Mouse (Mus musculus): ENCODE measurements at regions not wholly inside any gene's neighbourhood (a gene's known extent, or its start where the extent isn't known, plus 50 kb on each side); places are given as distances from the start of the nearest gene placed in this dataset.
A peak's percentile ranks its signal among the peaks of the same experiment; 100 is the strongest.

- no peak for DNase-seq
These were observed 181.7 kb downstream of the Vrk1 start for GRCm38 (mm10) chr12:106191771-106192170.

- no peak for DNase-seq
These were observed 189.3 kb downstream of the Vrk1 start for GRCm38 (mm10) chr12:106199302-106199701.

- no peak for DNase-seq
These were observed 193.5 kb downstream of the Vrk1 start for GRCm38 (mm10) chr12:106203526-106203925.

GRCm38 (mm10) chr12:106210959-106211358 is 200.9 kb downstream of the Vrk1 start:
- DNase-seq: no peak

GRCm38 (mm10) chr12:106211488-106211887 is 201.5 kb downstream of the Vrk1 start:
- no peak for DNase-seq

- DNase-seq: peak; percentile 17
These were observed 202.4 kb downstream of the Vrk1 start for GRCm38 (mm10) chr12:106212397-106212796.

- DNase-seq: no peak
These were observed 210.0 kb downstream of the Vrk1 start for GRCm38 (mm10) chr12:106220071-106220470.

GRCm38 (mm10) chr12:106226276-106226675 is 216.2 kb downstream of the Vrk1 start:
- DNase-seq: no peak

- no peak for DNase-seq
These were observed 216.9 kb downstream of the Vrk1 start for GRCm38 (mm10) chr12:106226776-106227562.

GRCm38 (mm10) chr12:106227563-106227840 is 217.5 kb downstream of the Vrk1 start:
- no peak for DNase-seq

- no peak for DNase-seq
These were observed 235.3 kb downstream of the Vrk1 start for GRCm38 (mm10) chr12:106245178-106245840.

- no peak for DNase-seq
These were observed 263.6 kb downstream of the Vrk1 start for GRCm38 (mm10) chr12:106273591-106273990.

- no peak for DNase-seq
These were observed 267.9 kb downstream of the Vrk1 start for GRCm38 (mm10) chr12:106277886-106278285.

GRCm38 (mm10) chr12:106282491-106283106 is 272.6 kb downstream of the Vrk1 start:
- no peak for DNase-seq

GRCm38 (mm10) chr12:106284814-106285213 is 274.8 kb downstream of the Vrk1 start:
- no peak for DNase-seq

- DNase-seq: peak; percentile 39
These were observed 278.9 kb downstream of the Vrk1 start for GRCm38 (mm10) chr12:106288791-106289515.

GRCm38 (mm10) chr12:106291476-106292046 is 281.5 kb downstream of the Vrk1 start:
- DNase-seq: no peak

- DNase-seq: no peak
These were observed 283.1 kb downstream of the Vrk1 start for GRCm38 (mm10) chr12:106293117-106293516.

- DNase-seq: no peak
These were observed 285.6 kb downstream of the Vrk1 start for GRCm38 (mm10) chr12:106295596-106295995.

- DNase-seq: no peak
These were observed 292.6 kb downstream of the Vrk1 start for GRCm38 (mm10) chr12:106302617-106303016.

GRCm38 (mm10) chr12:106308291-106308955 is 298.4 kb downstream of the Vrk1 start:
- no peak for DNase-seq

- no peak for DNase-seq
These were observed 299.1 kb downstream of the Vrk1 start for GRCm38 (mm10) chr12:106308956-106309610.
